Mouse (Mus musculus) ES-CJ7 (cell line): ENCODE measurements at regions not wholly inside any gene's neighbourhood (a gene's known extent, or its start where the extent isn't known, plus 50 kb on each side); places are given as distances from the start of the nearest gene placed in this dataset.
A peak's percentile ranks its signal among the peaks of the same experiment; 100 is the strongest.
"Not testable (repeated sequence)": the region's sequence is repeated elsewhere in the genome, so short reads cannot be mapped to it uniquely, and the experiment has no call there.

ENCODE experiments used
- DNase-seq: peaks from one replicate; pipeline ENCODE4 v3.0.0; 2011; ENCODE audit warnings: low read depth, low spot score

GRCm38 (mm10) chr6:13006596-13006995, 63.0 kb upstream of the Tmem106b start:
- no peak for DNase-seq

- no peak for DNase-seq
These were observed 74.9 kb upstream of the Tmem106b start for GRCm38 (mm10) chr6:12994701-12995100.

- no peak for DNase-seq
These were observed 75.8 kb upstream of the Tmem106b start for GRCm38 (mm10) chr6:12993772-12994171.

GRCm38 (mm10) chr6:12977184-12977897, 92.2 kb upstream of the Tmem106b start:
- no peak for DNase-seq

GRCm38 (mm10) chr6:12971604-12972003, 98.0 kb upstream of the Tmem106b start:
- no peak for DNase-seq

- no peak for DNase-seq
These were observed 102.3 kb upstream of the Tmem106b start for GRCm38 (mm10) chr6:12967291-12967690.

- DNase-seq, result no peak
These were observed 111.8 kb upstream of the Tmem106b start for GRCm38 (mm10) chr6:12957797-12958196.

GRCm38 (mm10) chr6:12911610-12912009, 157.9 kb upstream of the Tmem106b start:
- DNase-seq, result no peak

- peak; percentile 24 for DNase-seq
These were observed 143.7 kb upstream of the Thsd7a start for GRCm38 (mm10) chr6:12892929-12893328.

GRCm38 (mm10) chr6:12876947-12877346, 127.7 kb upstream of the Thsd7a start:
- peak; percentile 80 for DNase-seq

GRCm38 (mm10) chr6:12876366-12876765, 127.2 kb upstream of the Thsd7a start:
- peak; percentile 71 for DNase-seq

GRCm38 (mm10) chr6:12868251-12868650, 119.0 kb upstream of the Thsd7a start:
- DNase-seq, result no peak

GRCm38 (mm10) chr6:12852041-12852440, 102.8 kb upstream of the Thsd7a start:
- no peak for DNase-seq

- peak; percentile 90 for DNase-seq
These were observed 85.9 kb upstream of the Thsd7a start for GRCm38 (mm10) chr6:12835079-12835478.

- DNase-seq, result no peak
These were observed 84.1 kb upstream of the Thsd7a start for GRCm38 (mm10) chr6:12833358-12833757.

GRCm38 (mm10) chr6:12831916-12832315, 82.7 kb upstream of the Thsd7a start:
- no peak for DNase-seq

- peak; percentile 55 for DNase-seq
These were observed 82.3 kb upstream of the Thsd7a start for GRCm38 (mm10) chr6:12831485-12831884.

- no peak for DNase-seq
These were observed 78.5 kb upstream of the Thsd7a start for GRCm38 (mm10) chr6:12827745-12828144.

- peak; percentile 88 for DNase-seq
These were observed 66.0 kb upstream of the Thsd7a start for GRCm38 (mm10) chr6:12814972-12815770.

- not testable (repeated sequence) for DNase-seq
These were observed 64.6 kb upstream of the Thsd7a start for GRCm38 (mm10) chr6:12813781-12814180.

GRCm38 (mm10) chr6:12812467-12812866, 63.3 kb upstream of the Thsd7a start:
- DNase-seq, result no peak

GRCm38 (mm10) chr6:12812036-12812435, 62.8 kb upstream of the Thsd7a start:
- DNase-seq, result no peak

- no peak for DNase-seq
These were observed 60.4 kb upstream of the Thsd7a start for GRCm38 (mm10) chr6:12809601-12810000.
